Mouse (Mus musculus) kidney, adult 2 months (tissue): Measurements from ENCODE around the gene Elf5.

Experiments used
- CTCF ChIP-seq: fragments of 200-500 bp; conservative IDR thresholded peaks from 2 replicates; pipeline ENCODE4 v1.5.1; 2011; ENCODE audit warnings: low read depth, mild to moderate bottlenecking, control low read depth, low read length, moderate library complexity, mixed read lengths; ENCODE audit not compliant: insufficient read depth, insufficient read length
- POLR2A ChIP-seq: fragments of 200-500 bp; IDR thresholded peaks from one replicate; pipeline ENCODE4 v1.6.1; 2011; ENCODE audit warnings: low read depth, low read length, control low read depth

DNA sequence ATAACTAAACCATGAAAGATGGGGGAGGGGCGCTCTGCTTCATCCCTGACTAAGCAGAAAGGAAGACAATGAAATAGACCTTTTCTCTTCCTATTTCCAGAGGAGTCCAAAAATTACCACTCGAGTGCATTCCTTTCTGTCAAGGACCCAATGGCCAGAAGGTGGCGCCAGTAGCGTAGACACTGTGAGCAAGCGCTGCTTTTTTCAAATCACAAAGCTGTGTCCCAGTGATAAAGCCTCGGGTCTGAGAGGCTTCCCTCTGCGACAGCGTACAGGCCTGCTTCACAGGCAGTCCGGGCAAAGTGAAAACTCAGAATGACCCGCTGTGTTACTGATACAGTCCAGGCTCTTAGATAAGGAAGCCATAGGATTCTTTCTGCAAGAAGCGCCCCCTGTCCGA, 28.2 kb downstream of the Elf5 start:
- TF ChIP-seq CTCF = peak; percentile 91
- TF ChIP-seq POLR2A = no peak
